Mouse (Mus musculus) urinary bladder, postnatal 4 days (tissue): ENCODE measurements at regions not wholly inside any gene's neighbourhood (a gene's known extent, or its start where the extent isn't known, plus 50 kb on each side); places are given as distances from the start of the nearest gene placed in this dataset.

Experiments used
- DNase-seq, 2 experiments: peaks; one replicate each; pipeline ENCODE4 v3.0.0; 2021 to 2022; ENCODE audit warnings: low spot score in 2 of 2

GRCm38 (mm10) chr6:97741427-97741826 lies 65.4 kb upstream of the Mitf start:
- no peak for DNase-seq

- DNase-seq, result no peak
These were observed 66.0 kb upstream of the Mitf start for GRCm38 (mm10) chr6:97740851-97741201.

- DNase-seq, result peak in 1 of 2 experiments; percentile 68
These were observed 66.6 kb upstream of the Mitf start for GRCm38 (mm10) chr6:97740107-97740850.

- no peak for DNase-seq
These were observed 68.0 kb upstream of the Mitf start for GRCm38 (mm10) chr6:97738846-97739245.

GRCm38 (mm10) chr6:97730835-97731234 lies 76.0 kb upstream of the Mitf start:
- no peak for DNase-seq

GRCm38 (mm10) chr6:97718184-97718910 lies 88.5 kb upstream of the Mitf start:
- no peak for DNase-seq

- no peak for DNase-seq
These were observed 90.1 kb upstream of the Frmd4b start for GRCm38 (mm10) chr6:97707401-97707800.

GRCm38 (mm10) chr6:97704361-97704760 lies 87.0 kb upstream of the Frmd4b start:
- no peak for DNase-seq

- no peak for DNase-seq
These were observed 82.4 kb upstream of the Frmd4b start for GRCm38 (mm10) chr6:97699752-97700098.

GRCm38 (mm10) chr6:97699054-97699751 lies 81.9 kb upstream of the Frmd4b start:
- no peak for DNase-seq

- no peak for DNase-seq
These were observed 75.9 kb upstream of the Frmd4b start for GRCm38 (mm10) chr6:97693281-97693680.

GRCm38 (mm10) chr6:97691136-97691535 lies 73.8 kb upstream of the Frmd4b start:
- DNase-seq, result no peak

- no peak for DNase-seq
These were observed 67.0 kb upstream of the Frmd4b start for GRCm38 (mm10) chr6:97684335-97684734.

- DNase-seq, result no peak
These were observed 64.9 kb upstream of the Frmd4b start for GRCm38 (mm10) chr6:97682213-97682612.

- no peak for DNase-seq
These were observed 57.9 kb upstream of the Frmd4b start for GRCm38 (mm10) chr6:97675181-97675756.

GRCm38 (mm10) chr6:97666818-97667629 lies 49.7 kb upstream of the Frmd4b start:
- no peak for DNase-seq
